Mouse (Mus musculus) liver, embryonic 15.5 days (tissue): ENCODE data around the gene Cd209f. TPM values are rescaled to one million over a fixed set of nuclear protein-coding genes. Genes with fewer than 3 reads are reported as not detected.
"Not testable (repeated sequence)": the region's sequence is repeated elsewhere in the genome, so short reads cannot be mapped to it uniquely, and the experiment has no call there.

Source experiments
- ATAC-seq: fragments of 200-750 bp; cut with Nextera tagmentation; 2 replicates; pipeline ENCODE4 v1.8.0; 2017; ENCODE audit warnings: moderate number of reproducible peaks, mild to moderate bottlenecking, moderate library complexity; ENCODE audit not compliant: insufficient read depth
- H3K27ac ChIP-seq: fragments of 300-500 bp; sonication (generic); replicated peaks from 2 replicates; pipeline ENCODE4 v1.5.1; 2015; ENCODE audit warnings: mild to moderate bottlenecking, inconsistent platforms
- H3K27me3 ChIP-seq: fragments of 300-500 bp; sonication (generic); 2 replicates; pipeline ENCODE4 v1.6.1; 2015; ENCODE audit warnings: mild to moderate bottlenecking, inconsistent platforms
- H3K36me3 ChIP-seq: fragments of 300-500 bp; sonication (generic); replicated peaks from 2 replicates; pipeline ENCODE4 v1.6.1; 2015; ENCODE audit warnings: moderate library complexity, mild to moderate bottlenecking, inconsistent platforms
- H3K4me1 ChIP-seq: fragments of 300-500 bp; sonication (generic); replicated peaks from 2 replicates; pipeline ENCODE4 v1.6.1; 2015; ENCODE audit warnings: inconsistent platforms
- H3K4me2 ChIP-seq: fragments of 300-500 bp; sonication (generic); 2 replicates; pipeline ENCODE4 v1.6.1; 2015; ENCODE audit warnings: moderate library complexity, mild to moderate bottlenecking, inconsistent platforms
- H3K4me3 ChIP-seq: fragments of 300-500 bp; sonication (generic); replicated peaks from 2 replicates; pipeline ENCODE4 v1.5.1; 2015; ENCODE audit warnings: mild to moderate bottlenecking, inconsistent platforms
- H3K9ac ChIP-seq: fragments of 300-500 bp; sonication (generic); 2 replicates; pipeline ENCODE4 v1.6.1; 2015; ENCODE audit warnings: moderate library complexity, mild to moderate bottlenecking, inconsistent platforms
- H3K9me3 ChIP-seq: fragments of 300-500 bp; sonication (generic); replicated peaks from 2 replicates; pipeline ENCODE4 v1.6.1; 2016; ENCODE audit warnings: inconsistent platforms
- WGBS: fragments of 180-500 bp; shearing (Covaris S2); methylation state at CpG from one replicate; pipeline ENCODE4 v1.1.7; 2015; ENCODE audit warnings: mixed read lengths; ENCODE audit not compliant: insufficient replicate concordance; 5-methylcytosine and 5-hydroxymethylcytosine counted together
- polyA plus RNA-seq: library from polyadenylated mRNA; unstranded; fragments of >200 nt; fragmentation: Nextera tagmentation; extraction: Ambion mirVana; gene quantifications from 2 replicates; pipeline ENCODE4 v1.2.1, GENCODE M21; 2015

Gene Cd209f
- polyA plus RNA-seq = 1.4 and 1.9 TPM in 2 replicates

- not testable (repeated sequence) for ATAC-seq, H3K27me3 ChIP-seq, H3K9ac ChIP-seq, H3K27ac ChIP-seq, H3K9me3 ChIP-seq, H3K4me1 ChIP-seq, H3K36me3 ChIP-seq, H3K4me2 ChIP-seq, H3K4me3 ChIP-seq
- WGBS = 43% methylated on average over 2 of the region's 2 CpGs
Measured at GRCm38 (mm10) chr8:4105735-4106134, at the start of gene Cd209f. TSS of gene Cd209f (minus strand) at chr8:4105835.

DNA sequence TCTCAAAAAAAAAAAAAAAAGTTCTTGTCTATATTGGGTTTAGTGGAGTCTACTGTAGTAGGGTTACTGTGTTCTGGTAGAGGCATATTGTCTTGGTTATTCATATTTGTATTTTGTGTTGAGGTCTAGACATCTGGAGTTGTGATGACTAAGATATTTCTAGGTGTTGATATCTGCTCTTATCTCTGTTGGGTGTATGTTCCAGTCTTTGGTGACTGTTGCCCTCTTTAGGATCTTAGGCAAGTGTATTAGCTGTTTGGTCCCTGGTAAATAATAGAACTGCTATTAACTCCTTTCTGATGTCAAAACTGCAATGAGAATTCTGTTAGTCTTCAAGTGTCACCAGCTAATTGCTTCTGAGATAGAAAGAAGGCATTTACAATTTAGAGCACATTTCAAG, 49.2 kb upstream of the Cd209f start:
- H3K4me1 ChIP-seq = no peaks in the 10 kb centered on the region
- H3K9me3 ChIP-seq = no peaks in the 10 kb centered on the region
- H3K4me3 ChIP-seq = no peak overlapping the region
- ATAC-seq = no peak
- no peaks in the 10 kb centered on the region for H3K27me3 ChIP-seq
- H3K9ac ChIP-seq = no peak overlapping the region
- no peak overlapping the region for H3K27ac ChIP-seq
- H3K36me3 ChIP-seq = no peaks in the 10 kb centered on the region
- H3K4me2 ChIP-seq = no peak overlapping the region

- H3K4me3 ChIP-seq = no peak overlapping the region
- no peak overlapping the region for H3K4me2 ChIP-seq
- no peaks in the 10 kb centered on the region for H3K4me1 ChIP-seq
- no peak for ATAC-seq
- H3K27me3 ChIP-seq = no peaks in the 10 kb centered on the region
- H3K9ac ChIP-seq = no peak overlapping the region
- no peaks in the 10 kb centered on the region for H3K36me3 ChIP-seq
- 36% methylated on average over 1 of the region's 1 CpGs for WGBS
- no peak overlapping the region for H3K27ac ChIP-seq
- H3K9me3 ChIP-seq = no peaks in the 10 kb centered on the region
Measured at GRCm38 (mm10) chr8:4147272-4147671, 41.6 kb upstream of the Cd209f start.

DNA sequence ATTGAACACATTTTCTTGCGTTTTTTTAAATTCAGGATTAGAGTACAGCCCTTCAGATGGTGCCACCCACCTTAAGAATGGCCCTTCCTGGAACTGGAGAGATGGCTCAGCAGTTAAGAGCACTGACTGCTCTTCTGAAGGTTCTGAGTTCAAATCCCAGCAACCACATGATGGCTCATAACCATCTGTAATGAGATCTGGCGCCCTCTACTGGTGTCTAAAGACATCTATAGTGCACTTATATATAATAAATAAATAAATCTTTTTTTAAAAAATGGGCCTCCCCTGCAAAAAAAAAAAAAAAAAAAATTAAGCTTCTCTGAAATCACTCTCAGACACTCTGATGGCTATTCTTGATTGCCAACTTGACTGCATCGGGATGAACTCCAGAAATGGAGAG, 36.1 kb upstream of the Cd209f start:
- H3K4me1 ChIP-seq = no peaks in the 10 kb centered on the region
- WGBS = 43% methylated on average over 3 of the region's 3 CpGs

GRCm38 (mm10) chr8:4139660-4140646, 34.3 kb upstream of the Cd209f start:
- Histone ChIP-seq H3K4me3 (no peak overlapping the region), H3K36me3 (no peaks in the 10 kb centered on the region), H3K4me2 (no peak overlapping the region), H3K9me3 (no peaks in the 10 kb centered on the region), H3K4me1 (no peaks in the 10 kb centered on the region), H3K27me3 (no peaks in the 10 kb centered on the region), H3K9ac (no peak overlapping the region), H3K27ac (no peak overlapping the region)
- 10% methylated on average over 12 of the region's 12 CpGs for WGBS
- no peak for ATAC-seq

More for the DNA sequence above, 36.1 kb upstream of the Cd209f start:
- Histone ChIP-seq H3K4me3 (no peak overlapping the region), H3K4me2 (no peak overlapping the region), H3K27me3 (no peaks in the 10 kb centered on the region), H3K9me3 (no peaks in the 10 kb centered on the region), H3K27ac (no peak overlapping the region), H3K9ac (no peak overlapping the region), H3K36me3 (no peaks in the 10 kb centered on the region)
- ATAC-seq = no peak

DNA sequence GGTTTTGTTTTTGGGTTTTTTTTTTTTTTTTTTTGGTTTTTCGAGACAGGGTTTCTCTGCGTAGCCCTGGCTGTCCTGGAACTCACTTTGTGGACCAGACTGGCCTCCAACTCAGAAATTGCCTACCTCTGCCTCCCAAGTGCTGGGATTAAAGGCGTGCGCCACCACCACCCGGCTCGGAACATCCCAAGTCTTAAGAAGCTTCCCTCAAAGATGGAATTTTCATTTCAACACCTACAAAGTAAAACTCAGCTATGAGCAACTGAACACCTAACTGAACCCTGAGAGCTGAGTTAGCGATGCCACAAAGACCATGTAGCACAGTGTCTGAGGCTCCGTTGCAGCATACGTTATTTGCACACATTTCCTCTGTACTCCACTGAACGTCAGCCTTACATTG, 28.2 kb upstream of the Cd209f start, which contains the start of gene Cd209g:
TSS of gene Cd209g (plus strand) at position 301 of the 400 bp plus-strand sequence.
- no peaks in the 10 kb centered on the region for H3K9me3 ChIP-seq
- no peaks in the 10 kb centered on the region for H3K36me3 ChIP-seq
- 64% methylated on average over 10 of the region's 10 CpGs for WGBS
- H3K4me1 ChIP-seq = no peaks in the 10 kb centered on the region
- H3K4me2 ChIP-seq = no peak within 1 kb of the TSS
- ATAC-seq = no peak
- no peak within 1 kb of the TSS for H3K4me3 ChIP-seq
- H3K27me3 ChIP-seq = no peaks in the 10 kb centered on the region
- H3K9ac ChIP-seq = no peak within 1 kb of the TSS
- H3K27ac ChIP-seq = no peak within 1 kb of the TSS

DNA sequence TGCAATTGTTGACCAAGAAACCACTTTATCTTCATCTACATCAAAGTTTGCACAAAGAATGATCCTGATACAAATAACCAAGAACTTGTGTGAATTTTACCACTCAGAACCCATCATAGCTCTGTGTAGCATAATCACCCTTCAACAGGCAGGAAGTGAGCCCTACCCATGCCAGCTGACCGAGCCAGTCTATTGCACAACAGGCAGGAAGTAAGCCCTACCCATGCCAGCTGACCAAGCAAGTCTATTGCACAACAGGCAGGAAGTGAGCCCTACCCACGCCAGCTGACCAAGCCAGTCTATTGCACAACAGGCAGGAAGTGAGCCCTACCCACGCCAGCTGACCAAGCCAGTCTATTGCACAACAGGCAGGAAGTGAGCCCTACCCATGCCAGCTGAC, 17.1 kb downstream of the Cd209f start:
- H3K9me3 ChIP-seq, H3K9ac ChIP-seq, H3K4me3 ChIP-seq, H3K27ac ChIP-seq, ATAC-seq, H3K27me3 ChIP-seq, H3K36me3 ChIP-seq, H3K4me1 ChIP-seq, H3K4me2 ChIP-seq: not testable (repeated sequence)
- 36% methylated on average over 3 of the region's 3 CpGs for WGBS

- H3K4me3 ChIP-seq, H3K4me1 ChIP-seq, H3K27me3 ChIP-seq, H3K36me3 ChIP-seq, H3K4me2 ChIP-seq, H3K9ac ChIP-seq, H3K27ac ChIP-seq, H3K9me3 ChIP-seq: not testable (repeated sequence)
- ATAC-seq = peak; percentile 62
- 38% methylated on average over 33 of the region's 33 CpGs for WGBS
Measured at GRCm38 (mm10) chr8:4087180-4087722, 18.4 kb downstream of the Cd209f start.

Other genes starting within 250 kb of the Cd209f start
- gene Cd209d, start 227.3 kb downstream of the Cd209f start, polyA plus RNA-seq = 0.13 TPM in 1 of 2 replicates, not detected in the other
- not detected in 2 replicates for gene Cd209b, start 179.0 kb downstream of the Cd209f start, polyA plus RNA-seq
- gene Cd209c, start 151.1 kb downstream of the Cd209f start, polyA plus RNA-seq = 0.09 and 0.14 TPM in 2 replicates
- 0.10 TPM in 1 of 2 replicates, not detected in the other for gene Cd209g, start 28.3 kb upstream of the Cd209f start, polyA plus RNA-seq
- 4.9 and 6.0 TPM in 2 replicates for gene Evi5l, start 60.7 kb upstream of the Cd209f start, polyA plus RNA-seq
- 0.36 and 0.37 TPM in 2 replicates for gene Prr36, start 111.6 kb upstream of the Cd209f start, polyA plus RNA-seq
- gene Lrrc8e, start 121.0 kb upstream of the Cd209f start, polyA plus RNA-seq = 0.22 and 0.32 TPM in 2 replicates
- gene Map2k7, start 132.9 kb upstream of the Cd209f start, polyA plus RNA-seq = 10.4 and 11.1 TPM in 2 replicates
- 0.10 and 0.17 TPM in 2 replicates for gene Gm49320, start 133.0 kb upstream of the Cd209f start, polyA plus RNA-seq
- 0.36 and 0.68 TPM in 2 replicates for gene Tgfbr3l, start 142.4 kb upstream of the Cd209f start, polyA plus RNA-seq
- 17.8 and 21.8 TPM in 2 replicates for gene Snapc2, start 147.2 kb upstream of the Cd209f start, polyA plus RNA-seq
- gene Ctxn1, start 153.4 kb upstream of the Cd209f start, polyA plus RNA-seq = 1.9 and 2.4 TPM in 2 replicates
- gene Timm44, start 170.1 kb upstream of the Cd209f start, polyA plus RNA-seq = 27.8 and 31.4 TPM in 2 replicates
- 4.6 and 5.4 TPM in 2 replicates for gene Ccl25, start 219.4 kb upstream of the Cd209f start, polyA plus RNA-seq
- 93.0 and 102 TPM in 2 replicates for gene Elavl1, start 219.6 kb upstream of the Cd209f start, polyA plus RNA-seq